Mouse (Mus musculus): ENCODE results near the gene Gas2l3. TPM values are rescaled to one million over a fixed set of nuclear protein-coding genes. Genes with fewer than 3 reads are reported as not detected.

Gene Gas2l3
- polyA plus RNA-seq, 1 experiment from 2014 or later: 17.6 TPM

- Histone ChIP-seq H3K27ac (ENCODE audit: low read depth, low read length) (no peak overlapping the region), H3K4me1 (ENCODE audit: control insufficient read depth, insufficient read depth, low read length) (no peaks in the 10 kb centered on the region), H3K9me3 (replicated peaks; ENCODE audit: control insufficient read depth, low read length) (no peaks in the 10 kb centered on the region), H3K4me2 (no peak overlapping the region), H3K4me3 (ENCODE audit: low read depth, low read length) (no peak overlapping the region), H3K27me3 (ENCODE audit: control insufficient read depth, insufficient read depth, low read length) (no peaks in the 10 kb centered on the region), H3K36me3 (ENCODE audit: control insufficient read depth, insufficient read depth, low read length) (no peaks in the 10 kb centered on the region), H3K9ac (ENCODE audit: low read depth, low read length) (no peak overlapping the region)
- ATAC-seq (replicated peaks; ENCODE audit: insufficient number of reproducible peaks, low FRiP score, low TSS enrichment): no peak
- 72% methylated on average over 3 of the region's 3 CpGs for WGBS (ENCODE audit: insufficient replicate concordance)
These were observed 84.8 kb downstream of the Gas2l3 start for GRCm38 (mm10) chr10:89358933-89359332.

Other genes starting within 250 kb of the Gas2l3 start
- gene Ano4, start 99.2 kb downstream of the Gas2l3 start, polyA plus RNA-seq (2014; fragmentation: Nextera tagmentation; extraction: Ambion mirVana): 7.2 and 7.5 TPM in 2 replicates
- 0.97 and 1.1 TPM in 2 replicates for gene Nr1h4, start 89.6 kb upstream of the Gas2l3 start, polyA plus RNA-seq (2014; fragmentation: Nextera tagmentation; extraction: Ambion mirVana)
- gene Slc17a8, start 177.3 kb upstream of the Gas2l3 start, polyA plus RNA-seq (2014; fragmentation: Nextera tagmentation; extraction: Ambion mirVana): 0.14 and 0.20 TPM in 2 replicates
- gene Scyl2, start 242.3 kb upstream of the Gas2l3 start, polyA plus RNA-seq (2014; fragmentation: Nextera tagmentation; extraction: Ambion mirVana): 9.1 and 10.2 TPM in 2 replicates